ENCODE assay signal across 1 mouse cellular context in genomic region chr17:32364331-32364730, GRCm38 (mm10).
TF ChIP-seq lines count a peak whose summit lies in the region.

No protein-coding gene starts in this region.

TF ChIP-seq in C2C12, 6 proteins besides CTCF, POLR2A, EP300 and RAD21:
- TF ChIP-seq MYOD1 (IDR thresholded peaks at IDR 0.05; ENCODE audit: control insufficient read depth, insufficient read length, low read depth) (no peak), MAX (IDR thresholded peaks at IDR 0.05) (peak; percentile 97), USF1 (IDR thresholded peaks at IDR 0.05; ENCODE audit: low read depth) (no peak), CEBPB (IDR thresholded peaks at IDR 0.05; ENCODE audit: low read depth) (no peak)
